Mouse (Mus musculus) forebrain, embryonic 15.5 days (tissue): ENCODE results near the gene Acsl6. TPM values are rescaled to one million over a fixed set of nuclear protein-coding genes. Genes with fewer than 3 reads are reported as not detected.

Experiments
- ATAC-seq: fragments of 200-750 bp; cut with Nextera tagmentation; replicated peaks from 2 replicates; pipeline ENCODE4 v1.8.0; 2017; ENCODE audit warnings: mild to moderate bottlenecking, moderate TSS enrichment, moderate library complexity
- H3K27ac ChIP-seq: fragments of 300-500 bp; sonication (generic); replicated peaks from 2 replicates; pipeline ENCODE4 v1.5.1; 2015; ENCODE audit warnings: mild to moderate bottlenecking, inconsistent platforms
- H3K27me3 ChIP-seq: fragments of 300-500 bp; sonication (generic); 2 replicates; pipeline ENCODE4 v1.6.1; 2015; ENCODE audit warnings: inconsistent platforms
- H3K36me3 ChIP-seq: fragments of 300-500 bp; sonication (generic); 2 replicates; pipeline ENCODE4 v1.6.1; 2015; ENCODE audit warnings: mild to moderate bottlenecking, inconsistent platforms
- H3K4me1 ChIP-seq: fragments of 300-500 bp; sonication (generic); 2 replicates; pipeline ENCODE4 v1.6.1; 2015; ENCODE audit warnings: inconsistent platforms
- H3K4me2 ChIP-seq: fragments of 300-500 bp; sonication (generic); replicated peaks from 2 replicates; pipeline ENCODE4 v1.6.1; 2015; ENCODE audit warnings: mild to moderate bottlenecking, inconsistent platforms
- H3K4me3 ChIP-seq: fragments of 300-500 bp; sonication (generic); 2 replicates; pipeline ENCODE4 v1.5.1; 2015; ENCODE audit warnings: mild to moderate bottlenecking, inconsistent platforms
- H3K9ac ChIP-seq: fragments of 300-500 bp; sonication (generic); replicated peaks from 2 replicates; pipeline ENCODE4 v1.6.1; 2015; ENCODE audit warnings: mild to moderate bottlenecking, inconsistent platforms
- H3K9me3 ChIP-seq: fragments of 300-500 bp; sonication (generic); 2 replicates; pipeline ENCODE4 v1.6.1; 2016; ENCODE audit warnings: inconsistent platforms
- WGBS: fragments of 180-500 bp; shearing (Covaris S2); methylation state at CpG from one replicate; pipeline ENCODE4 v1.1.7; 2015; ENCODE audit warnings: mixed read lengths; 5-methylcytosine and 5-hydroxymethylcytosine counted together
- polyA plus RNA-seq: library from polyadenylated mRNA; unstranded; fragments of >200 nt; fragmentation: Nextera tagmentation; extraction: Ambion mirVana; gene quantifications from 2 replicates; pipeline ENCODE4 v1.2.1, GENCODE M21; 2015

The Acsl6 gene
- polyA plus RNA-seq, 1 experiment from 2014 or later = 37.2 TPM

DNA sequence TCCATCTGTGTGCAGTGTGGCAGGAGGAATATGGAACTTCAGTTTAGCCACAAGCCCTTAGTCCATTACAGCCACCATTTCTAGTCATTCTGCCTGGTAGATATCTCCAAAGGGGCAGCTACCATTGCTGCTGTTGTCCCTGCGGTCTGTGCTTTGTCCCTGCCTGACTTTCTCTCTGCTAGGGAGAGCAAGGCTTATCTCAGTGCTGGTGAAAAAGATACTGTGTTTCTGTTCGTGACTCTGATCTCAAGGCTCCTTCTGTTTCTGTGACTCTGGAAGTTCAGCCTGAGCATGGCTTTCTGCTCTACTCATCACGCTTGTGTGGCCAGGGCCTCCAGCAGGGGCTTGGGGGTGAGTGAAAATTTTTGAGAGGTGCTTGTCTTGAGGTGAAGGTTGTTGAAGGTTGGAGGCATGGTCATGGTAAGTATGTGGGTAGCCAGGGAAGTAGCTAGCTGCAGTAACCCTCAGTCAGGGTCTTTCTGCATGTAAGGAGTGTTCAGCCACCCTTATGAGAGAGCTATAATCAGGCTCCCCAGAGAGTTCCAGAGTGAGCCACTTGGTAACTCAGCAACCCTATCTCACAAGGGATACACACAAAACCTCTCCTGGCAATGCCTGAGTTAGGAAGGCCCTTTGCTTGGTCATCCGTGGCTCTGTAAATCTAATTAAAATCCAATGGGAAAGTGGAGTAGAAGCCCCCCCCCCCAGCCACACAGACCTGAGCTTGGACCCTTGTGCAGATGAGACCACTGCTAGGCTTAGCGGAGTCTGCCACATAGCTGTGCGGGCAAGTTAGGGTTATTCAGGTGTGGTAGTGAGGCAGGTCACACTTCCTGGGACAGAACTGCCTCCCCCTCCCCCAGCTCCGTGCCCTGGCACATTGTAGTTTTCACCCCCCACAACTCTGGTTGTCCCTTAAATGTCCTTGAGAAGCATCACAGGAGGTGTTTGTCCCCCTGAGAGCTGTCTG is 10.1 kb downstream of the Acsl6 start:
- no peak for ATAC-seq

DNA sequence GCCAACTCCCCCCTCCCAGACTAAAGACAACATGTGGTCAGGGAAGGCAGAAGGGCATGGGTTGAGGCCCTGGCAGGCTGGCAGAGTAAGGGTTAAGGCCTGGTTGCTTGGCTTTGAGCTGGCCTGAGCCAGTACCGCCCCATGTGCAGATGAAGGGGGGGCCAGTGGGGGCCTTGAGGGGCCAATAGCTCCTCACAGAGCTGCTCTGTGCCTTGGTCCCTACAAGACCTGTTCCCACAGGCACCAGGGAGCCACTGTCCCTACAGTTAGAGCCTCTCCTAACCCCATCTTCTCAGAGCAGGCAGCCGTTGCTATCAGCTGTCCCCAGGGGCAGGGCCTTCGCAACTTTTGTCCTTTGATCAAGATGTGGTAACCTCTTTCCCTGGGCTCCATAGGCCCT is 11.1 kb downstream of the Acsl6 start:
- peaks cover 34% of the 10 kb centered on the region for H3K4me1 ChIP-seq
- no peaks in the 10 kb centered on the region for H3K36me3 ChIP-seq
- H3K4me3 ChIP-seq = no peak overlapping the region
- peak; percentile 61; the same call in 1 of the 2 replicates for ATAC-seq
- H3K27ac ChIP-seq = no peak overlapping the region
- H3K27me3 ChIP-seq = no peaks in the 10 kb centered on the region
- H3K9me3 ChIP-seq = no peaks in the 10 kb centered on the region
- H3K4me2 ChIP-seq = no peak overlapping the region
- 9% methylated on average over 3 of the region's 3 CpGs for WGBS
- no peak overlapping the region for H3K9ac ChIP-seq

More for the DNA sequence above, 10.1 kb downstream of the Acsl6 start:
- H3K4me1 ChIP-seq = peaks cover 34% of the 10 kb centered on the region
- H3K27me3 ChIP-seq = no peaks in the 10 kb centered on the region
- no peaks in the 10 kb centered on the region for H3K9me3 ChIP-seq
- H3K4me2 ChIP-seq = no peak overlapping the region
- WGBS = 69% methylated on average over 7 of the region's 7 CpGs
- no peak overlapping the region for H3K9ac ChIP-seq
- no peak overlapping the region for H3K4me3 ChIP-seq
- H3K36me3 ChIP-seq = no peaks in the 10 kb centered on the region
- no peak overlapping the region for H3K27ac ChIP-seq

DNA sequence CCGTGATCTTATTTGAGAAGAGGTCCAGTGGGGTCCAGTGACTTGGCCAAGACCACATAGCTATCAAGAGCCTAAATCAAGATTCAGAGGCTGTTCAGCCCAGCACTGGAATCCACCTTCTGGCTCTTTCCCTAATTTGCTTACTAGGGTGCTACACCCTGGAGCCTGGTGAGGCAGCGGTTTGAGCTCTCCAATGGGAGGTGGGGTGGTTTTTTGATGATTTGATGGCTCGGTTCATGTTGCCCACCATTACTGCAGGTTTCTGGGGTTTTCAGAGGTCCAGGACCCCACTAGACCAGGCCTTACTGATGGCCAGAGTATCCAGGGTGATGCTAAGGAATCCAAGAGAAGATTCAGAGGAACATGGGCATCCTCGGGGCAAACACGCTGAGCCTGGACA is 11.7 kb downstream of the Acsl6 start:
- Histone ChIP-seq H3K4me1 (peaks cover 34% of the 10 kb centered on the region), H3K4me3 (no peak overlapping the region), H3K9ac (no peak overlapping the region), H3K27ac (no peak overlapping the region), H3K27me3 (no peaks in the 10 kb centered on the region), H3K9me3 (no peaks in the 10 kb centered on the region), H3K4me2 (no peak overlapping the region), H3K36me3 (no peaks in the 10 kb centered on the region)
- no peak for ATAC-seq
- 89% methylated on average over 5 of the region's 5 CpGs for WGBS

DNA sequence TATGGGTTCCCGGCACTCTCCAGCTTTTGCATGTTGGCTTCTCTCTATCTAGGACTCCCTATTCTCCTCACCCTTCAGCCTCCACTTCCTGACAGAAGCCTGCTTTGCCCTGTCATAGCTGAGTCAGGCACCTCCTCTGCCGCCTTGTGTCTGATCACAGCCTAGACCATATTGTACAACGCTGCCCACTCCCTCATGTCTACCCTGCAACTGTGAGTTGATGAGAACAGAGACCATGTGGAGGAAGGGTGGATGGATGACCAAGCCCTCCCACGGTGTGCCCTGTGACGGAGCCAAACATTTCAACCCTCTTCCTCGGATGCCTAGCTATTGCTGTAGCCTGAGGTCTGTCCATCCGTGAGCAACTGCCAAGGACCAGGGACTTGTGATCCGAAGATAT is 13.8 kb downstream of the Acsl6 start:
- ATAC-seq = no peak
- no peak overlapping the region for H3K9ac ChIP-seq
- H3K9me3 ChIP-seq = no peaks in the 10 kb centered on the region

DNA sequence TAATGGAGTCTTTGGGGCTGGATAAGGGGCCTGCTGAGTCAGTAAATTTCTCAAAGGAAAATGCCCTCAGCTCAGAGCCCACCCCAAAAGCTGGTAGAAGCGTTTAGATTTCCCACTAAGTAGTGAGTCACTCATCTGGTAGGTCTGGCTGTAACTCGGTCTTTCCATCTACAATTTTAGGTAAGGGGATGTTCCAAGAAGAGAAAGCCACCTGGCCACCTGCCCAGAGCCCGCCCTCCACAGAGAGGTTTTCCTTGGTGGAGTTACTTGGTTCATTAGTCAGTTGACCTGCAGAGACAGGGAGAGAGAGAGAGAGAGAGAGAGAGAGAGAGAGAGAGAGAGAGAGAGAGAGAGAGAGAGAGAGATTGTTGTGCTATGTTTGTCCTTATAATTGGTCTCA is 14.2 kb downstream of the Acsl6 start:
- Histone ChIP-seq H3K27ac (no peak overlapping the region), H3K4me2 (no peak overlapping the region), H3K9me3 (no peaks in the 10 kb centered on the region), H3K36me3 (no peaks in the 10 kb centered on the region), H3K9ac (no peak overlapping the region), H3K4me3 (no peak overlapping the region), H3K4me1 (peaks cover 16% of the 10 kb centered on the region), H3K27me3 (no peaks in the 10 kb centered on the region)
- WGBS = 78% methylated on average over 3 of the region's 3 CpGs
- ATAC-seq = no peak

More for the DNA sequence above, 13.8 kb downstream of the Acsl6 start:
- H3K27ac ChIP-seq = no peak overlapping the region
- no peaks in the 10 kb centered on the region for H3K36me3 ChIP-seq
- H3K27me3 ChIP-seq = no peaks in the 10 kb centered on the region
- 92% methylated on average over 8 of the region's 8 CpGs for WGBS
- no peak overlapping the region for H3K4me3 ChIP-seq
- H3K4me1 ChIP-seq = peaks cover 20% of the 10 kb centered on the region
- H3K4me2 ChIP-seq = no peak overlapping the region

DNA sequence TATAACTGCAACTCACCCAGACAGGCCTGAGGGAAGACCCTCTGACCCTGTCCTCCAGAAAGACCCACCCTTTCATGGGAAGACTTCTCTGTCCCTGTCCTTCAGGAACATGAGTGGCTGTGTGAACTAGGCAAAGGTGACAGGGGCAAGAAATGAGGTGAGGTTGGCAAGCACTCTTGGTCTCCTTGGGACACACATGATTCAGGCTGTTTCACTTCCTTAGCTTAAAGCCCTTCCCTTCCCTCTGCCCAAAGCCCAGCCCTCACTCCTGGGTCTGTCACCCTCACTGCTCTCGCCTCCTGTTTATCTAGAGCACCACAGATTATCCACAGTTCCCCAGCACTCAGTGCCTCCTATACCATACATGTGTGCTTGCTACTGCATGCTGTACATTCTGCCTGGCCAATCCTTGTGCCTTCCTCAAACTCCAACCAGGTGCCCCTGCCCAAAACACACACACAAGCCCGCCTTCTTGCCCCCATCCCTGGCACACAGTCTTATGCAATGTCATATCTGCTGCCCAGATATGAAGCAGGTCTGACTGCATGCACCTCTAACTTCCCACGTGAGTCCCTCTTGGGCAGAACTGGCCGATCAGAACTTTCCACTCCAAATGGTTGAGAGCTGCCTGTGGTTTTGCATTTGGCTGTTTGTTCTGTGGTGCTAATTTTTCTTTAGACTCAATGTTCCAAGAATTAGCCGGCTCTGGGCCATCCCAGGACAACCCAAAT is 18.4 kb downstream of the Acsl6 start:
- Histone ChIP-seq H3K4me3 (no peak overlapping the region), H3K27me3 (no peaks in the 10 kb centered on the region), H3K9ac (no peak overlapping the region), H3K4me1 (no peaks in the 10 kb centered on the region), H3K4me2 (no peak overlapping the region), H3K9me3 (no peaks in the 10 kb centered on the region), H3K36me3 (peaks cover 24% of the 10 kb centered on the region), H3K27ac (no peak overlapping the region)
- ATAC-seq = no peak
- 90% methylated on average over 5 of the region's 5 CpGs for WGBS

DNA sequence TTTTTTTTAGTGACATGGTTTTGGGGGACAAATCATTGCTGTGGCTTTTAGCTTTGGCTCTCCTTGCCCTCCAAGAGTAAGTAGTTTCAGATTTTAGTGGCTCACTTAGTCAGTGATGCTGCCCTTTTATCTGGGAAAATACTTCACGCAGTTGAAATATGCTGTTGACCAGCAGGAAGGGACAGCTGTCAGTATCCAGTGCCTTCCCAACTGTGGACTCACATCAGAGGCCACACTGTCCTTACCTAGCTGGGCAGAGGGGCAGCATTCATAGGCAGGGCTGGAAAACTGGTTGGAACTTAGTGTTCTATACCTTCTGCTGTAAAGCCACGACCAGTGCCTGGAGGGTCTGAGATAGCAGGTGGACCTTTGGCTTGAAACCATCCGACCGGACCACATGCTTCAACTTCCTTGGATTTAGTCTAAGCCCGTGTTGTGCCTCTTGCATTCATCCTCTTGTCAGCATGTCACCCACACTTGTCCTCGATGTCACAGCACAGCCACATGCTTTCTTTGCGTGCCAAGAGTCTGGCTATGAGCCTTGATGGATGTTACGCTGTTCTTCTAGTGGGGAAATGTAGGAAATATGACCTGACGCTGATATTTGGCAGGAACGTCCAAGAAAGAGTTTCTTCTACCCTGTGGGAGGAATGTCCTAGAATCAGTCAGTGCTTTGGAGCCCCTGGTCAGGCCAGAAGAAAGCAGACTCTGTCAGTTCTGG is 28.0 kb downstream of the Acsl6 start:
- ATAC-seq = no peak
- H3K27me3 ChIP-seq = no peaks in the 10 kb centered on the region
- H3K36me3 ChIP-seq = peaks cover 64% of the 10 kb centered on the region
- no peak overlapping the region for H3K27ac ChIP-seq
- H3K4me1 ChIP-seq = no peaks in the 10 kb centered on the region
- no peak overlapping the region for H3K4me2 ChIP-seq
- H3K9ac ChIP-seq = no peak overlapping the region
- no peak overlapping the region for H3K4me3 ChIP-seq
- 89% methylated on average over 10 of the region's 10 CpGs for WGBS
- no peaks in the 10 kb centered on the region for H3K9me3 ChIP-seq

DNA sequence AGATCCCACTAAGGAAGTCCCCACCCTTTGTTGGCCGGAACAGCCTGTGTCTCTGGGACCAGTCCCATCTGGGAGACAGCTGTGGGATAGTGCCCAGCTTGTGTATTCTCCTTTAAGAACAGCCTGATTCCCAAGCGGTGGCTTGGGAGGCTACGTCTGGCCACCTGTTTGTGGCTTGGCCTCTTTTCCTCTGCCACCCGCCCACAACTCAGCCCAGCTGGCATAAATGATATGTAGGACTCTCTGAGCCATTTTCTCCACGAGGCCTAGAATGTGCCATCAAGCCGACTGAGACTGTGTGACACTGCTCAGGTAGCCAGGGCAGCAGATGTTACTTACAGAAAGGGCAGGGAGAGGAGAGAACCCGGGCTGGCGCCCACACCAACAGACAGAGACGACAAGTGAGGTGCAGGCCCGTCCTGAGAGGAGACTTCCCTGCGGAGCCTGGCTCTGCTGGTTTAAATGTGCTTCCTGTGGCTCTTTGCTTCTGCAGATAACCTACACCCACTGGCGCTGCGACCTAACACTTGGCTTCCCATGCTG is 32.6 kb downstream of the Acsl6 start:
- ATAC-seq = no peak

DNA sequence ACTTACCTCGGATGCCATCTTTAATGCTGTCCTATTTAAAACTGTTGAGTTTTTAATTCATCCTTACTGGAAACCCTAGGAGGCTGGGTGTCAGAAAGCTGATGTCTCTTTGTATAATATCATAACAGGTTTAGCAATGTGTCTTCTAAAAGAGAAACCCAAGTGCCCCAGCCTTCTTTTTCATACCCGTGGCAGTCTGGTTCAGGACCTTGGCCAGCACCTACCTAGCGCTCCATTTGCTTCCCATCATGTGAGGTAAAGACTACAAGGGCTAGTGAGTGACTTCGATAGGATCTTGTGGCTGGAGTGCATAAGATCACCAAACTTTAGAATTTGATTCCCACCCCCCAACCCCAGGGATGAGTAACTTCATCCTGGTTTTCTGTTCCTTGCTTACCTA is 40.1 kb downstream of the Acsl6 start:
- Histone ChIP-seq H3K9ac (no peak overlapping the region), H3K36me3 (peaks cover 43% of the 10 kb centered on the region), H3K4me1 (no peaks in the 10 kb centered on the region), H3K27me3 (no peaks in the 10 kb centered on the region), H3K9me3 (no peaks in the 10 kb centered on the region), H3K4me3 (no peak overlapping the region), H3K27ac (no peak overlapping the region), H3K4me2 (no peak overlapping the region)
- no peak for ATAC-seq
- WGBS = 61% methylated on average over 4 of the region's 4 CpGs

More for the DNA sequence above, 32.6 kb downstream of the Acsl6 start:
- no peak overlapping the region for H3K9ac ChIP-seq
- H3K4me1 ChIP-seq = no peaks in the 10 kb centered on the region
- no peak overlapping the region for H3K4me3 ChIP-seq
- H3K27ac ChIP-seq = no peak overlapping the region
- H3K27me3 ChIP-seq = no peaks in the 10 kb centered on the region
- peaks cover 49% of the 10 kb centered on the region for H3K36me3 ChIP-seq
- no peaks in the 10 kb centered on the region for H3K9me3 ChIP-seq
- WGBS = 62% methylated on average over 13 of the region's 13 CpGs
- H3K4me2 ChIP-seq = no peak overlapping the region

DNA sequence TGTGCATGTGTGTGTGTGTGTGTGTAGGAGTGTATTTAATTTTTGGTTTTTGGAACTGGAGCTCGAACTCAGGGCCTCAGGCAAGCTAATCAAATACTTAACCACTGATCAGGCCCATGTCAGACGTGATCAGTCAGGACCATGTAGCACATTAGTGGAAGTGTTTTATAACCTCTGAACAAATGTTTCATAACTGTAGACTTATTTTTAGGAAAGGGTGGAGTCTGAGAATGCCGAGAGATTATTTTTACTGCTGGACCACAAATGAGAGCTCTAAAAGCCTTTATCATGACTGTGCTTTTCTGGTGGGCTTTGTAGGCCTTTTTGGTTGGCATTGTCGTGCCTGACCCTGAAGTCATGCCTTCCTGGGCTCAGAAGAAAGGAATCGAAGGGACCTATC is 48.1 kb downstream of the Acsl6 start:
- Histone ChIP-seq H3K36me3 (0 out of 2 replicates have a peak, but pooled peaks cover 5% of the 10 kb centered on the region), H3K4me2 (no peak overlapping the region), H3K4me3 (no peak overlapping the region), H3K9me3 (no peaks in the 10 kb centered on the region), H3K4me1 (peaks cover 10% of the 10 kb centered on the region), H3K27ac (no peak overlapping the region), H3K27me3 (no peaks in the 10 kb centered on the region), H3K9ac (no peak overlapping the region)
- ATAC-seq = no peak
- 68% methylated on average over 5 of the region's 5 CpGs for WGBS

DNA sequence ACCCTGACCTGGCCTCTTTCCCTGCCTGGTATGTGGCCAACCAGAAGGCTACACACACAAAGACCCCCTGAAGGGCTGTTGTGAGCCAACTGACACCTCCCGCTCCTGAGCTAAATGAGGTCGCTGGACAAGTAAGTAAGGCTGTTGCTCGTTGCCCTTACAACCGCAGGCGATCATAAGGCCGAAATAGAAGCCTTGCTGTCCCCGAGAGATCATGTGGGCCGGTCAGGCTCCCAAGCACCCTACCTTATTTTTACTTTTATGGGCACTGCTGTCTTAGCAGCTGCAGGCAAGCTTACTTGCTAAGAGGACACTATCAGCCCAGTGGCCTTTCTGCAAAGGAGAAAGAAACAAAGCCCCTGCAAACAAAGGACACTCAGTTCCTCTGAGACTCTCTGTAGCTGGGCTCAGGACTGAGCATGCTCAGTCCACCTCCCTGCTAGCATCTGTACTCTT is 49.6 kb downstream of the Acsl6 start:
- no peak overlapping the region for H3K4me2 ChIP-seq
- WGBS = 6% methylated on average over 8 of the region's 8 CpGs
- H3K27ac ChIP-seq = peak overlapping the region; percentile 60; the same call in 1 of the 2 replicates

More for the DNA sequence above, 49.6 kb downstream of the Acsl6 start:
- Histone ChIP-seq H3K4me1 (peaks cover 10% of the 10 kb centered on the region), H3K4me3 (no peak overlapping the region), H3K36me3 (peaks cover 16% of the 10 kb centered on the region; the same call in 1 of the 2 replicates), H3K9ac (no peak overlapping the region), H3K27me3 (no peaks in the 10 kb centered on the region), H3K9me3 (no peaks in the 10 kb centered on the region)
- ATAC-seq = no peak
